Mouse (Mus musculus) ovary, postnatal 14 days (tissue): ENCODE measurements around the gene Wdr90.

Source experiments
- DNase-seq: peaks from one replicate; pipeline ENCODE4 v3.0.0; 2022; ENCODE audit warnings: low spot score

Gene Wdr90

GRCm38 (mm10) chr17:25843636-25844395 lies 17.5 kb downstream of the Wdr90 start:
- no peak for DNase-seq

- DNase-seq: no peak
Observed at GRCm38 (mm10) chr17:25843122-25843521, 18.2 kb downstream of the Wdr90 start.

- DNase-seq: no peak
Observed at GRCm38 (mm10) chr17:25842509-25842908, 18.8 kb downstream of the Wdr90 start.

- DNase-seq: no peak
Observed at GRCm38 (mm10) chr17:25841117-25841880, 20.0 kb downstream of the Wdr90 start, which contains the start of gene Gm20683. Gene Gm20683, minus strand, starts transcription at chr17:25841763.

- DNase-seq: no peak
Observed at GRCm38 (mm10) chr17:25840519-25840918, 20.8 kb downstream of the Wdr90 start.

GRCm38 (mm10) chr17:25839455-25840235 lies 21.7 kb downstream of the Wdr90 start:
- no peak for DNase-seq

- DNase-seq: no peak
Observed at GRCm38 (mm10) chr17:25838904-25839303, 22.4 kb downstream of the Wdr90 start.

GRCm38 (mm10) chr17:25837533-25837932 lies 23.8 kb downstream of the Wdr90 start:
- DNase-seq: no peak

- peak; percentile 59 for DNase-seq
Observed at GRCm38 (mm10) chr17:25837076-25837410, 24.3 kb downstream of the Wdr90 start, which contains the start of gene Rhbdl1. Gene Rhbdl1, minus strand, starts transcription at chr17:25837295.

GRCm38 (mm10) chr17:25836397-25837075 lies 24.8 kb downstream of the Wdr90 start:
- no peak for DNase-seq

GRCm38 (mm10) chr17:25835816-25836215 lies 25.5 kb downstream of the Wdr90 start:
- no peak for DNase-seq

- DNase-seq: no peak
Observed at GRCm38 (mm10) chr17:25835301-25835700, 26.0 kb downstream of the Wdr90 start.

GRCm38 (mm10) chr17:25834595-25835222 lies 26.6 kb downstream of the Wdr90 start:
- no peak for DNase-seq

- no peak for DNase-seq
Observed at GRCm38 (mm10) chr17:25833961-25834594, 27.2 kb downstream of the Wdr90 start.

- peak; percentile 90 for DNase-seq
Observed at GRCm38 (mm10) chr17:25833291-25833663, 28.0 kb downstream of the Wdr90 start, which contains the start of gene Stub1. Gene Stub1, minus strand, starts transcription at chr17:25833404.

- peak; percentile 99 for DNase-seq
Observed at GRCm38 (mm10) chr17:25832436-25833290, 28.6 kb downstream of the Wdr90 start.

- no peak for DNase-seq
Observed at GRCm38 (mm10) chr17:25831451-25832281, 29.6 kb downstream of the Wdr90 start.

- no peak for DNase-seq
Observed at GRCm38 (mm10) chr17:25830806-25831431, 30.4 kb downstream of the Wdr90 start.
